Mouse (Mus musculus) inflammation-experienced regulatory T-cells, adult 16 weeks (primary cell): ENCODE measurements around the gene Phf20. TPM values are rescaled to one million over a fixed set of nuclear protein-coding genes. Genes with fewer than 3 reads are reported as not detected.

ENCODE experiments used
- polyA plus RNA-seq: library from polyadenylated mRNA; unstranded; fragments of 100-300 nt; shearing (Covaris generic); gene quantifications from one replicate; pipeline ENCODE4 v1.2.1, GENCODE M21; 2017

The Phf20 gene
- 84.2 TPM for polyA plus RNA-seq

DNA sequence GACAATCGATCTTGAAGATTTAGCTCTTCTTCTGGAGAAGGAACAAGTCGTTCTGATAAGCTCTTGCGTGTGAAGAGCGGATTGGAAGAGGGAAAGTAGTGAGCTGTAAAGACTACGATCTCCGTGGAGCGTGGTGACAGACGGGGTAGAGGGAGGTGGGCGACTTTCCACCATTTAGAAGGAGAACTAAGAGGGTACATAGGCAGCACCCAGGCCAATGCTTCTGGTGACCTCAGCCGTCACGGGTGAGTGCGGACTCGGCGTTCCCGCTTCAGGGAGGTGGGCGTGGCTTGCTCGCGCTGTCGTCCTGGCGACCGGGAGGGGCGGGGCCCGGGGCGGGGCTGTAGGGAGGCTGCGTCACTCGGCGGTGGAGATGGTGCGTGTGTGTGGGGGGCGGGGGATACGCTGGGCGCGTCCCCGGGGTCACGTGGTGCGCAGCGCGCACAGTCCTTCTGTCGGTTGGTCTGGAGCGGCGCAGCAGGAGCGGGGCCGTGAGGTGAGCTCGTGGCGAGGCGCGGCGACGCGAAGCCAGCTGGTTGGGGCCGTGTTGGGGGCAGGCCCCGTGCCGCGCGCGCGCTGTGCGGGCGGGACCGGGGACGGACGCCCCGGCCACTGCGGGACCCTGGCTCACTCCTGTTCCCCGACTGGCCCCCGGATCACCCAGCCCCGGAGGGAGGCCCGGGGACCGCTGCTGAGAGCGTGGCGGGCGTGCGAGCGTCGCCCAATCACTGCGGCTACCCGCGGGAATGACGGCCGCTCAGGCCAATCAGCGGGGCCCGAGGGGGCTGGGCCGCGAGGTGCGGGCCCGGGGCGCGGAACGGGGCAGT lies at the start of gene Phf20:
Gene Phf20 (plus strand): TSS at position 165 of the 827 bp plus-strand sequence.

DNA sequence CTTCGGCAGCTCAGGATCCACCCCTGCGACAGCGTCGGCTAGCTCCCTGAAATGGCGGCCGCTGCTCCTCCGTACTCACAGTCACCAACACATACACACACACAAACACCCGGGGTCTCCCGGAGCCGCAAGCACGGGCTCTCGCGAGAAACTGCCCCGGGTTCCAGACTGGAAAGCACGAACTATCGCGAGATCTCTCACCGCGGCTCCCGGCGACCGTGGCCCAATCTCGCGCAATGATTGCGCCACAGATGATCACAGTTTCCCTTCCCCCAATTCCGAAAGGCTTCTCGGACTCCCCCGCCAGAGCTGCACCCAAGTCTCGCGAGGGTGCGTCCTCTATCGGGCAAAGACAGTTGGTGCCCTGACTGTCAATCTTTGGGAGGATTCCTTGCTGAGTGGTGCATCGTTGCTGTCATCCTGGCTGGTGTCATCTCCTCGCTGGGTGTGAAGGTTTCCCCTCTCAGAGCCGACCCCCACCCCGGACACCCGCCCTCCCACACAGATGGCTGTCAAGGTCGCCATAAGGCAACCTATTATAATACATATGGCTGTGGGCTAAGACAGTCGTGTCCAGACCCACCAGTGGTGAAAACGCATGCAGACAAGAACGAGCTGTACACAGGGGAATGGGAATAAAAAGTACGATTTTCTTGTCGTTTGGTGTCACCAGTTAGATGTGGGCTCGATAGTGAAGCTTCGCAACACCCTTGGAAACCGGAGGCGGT lies 16.0 kb upstream of the Phf20 start, which contains the start of gene Rbm39:
Gene Rbm39 (minus strand): TSS at position 145 of the 728 bp plus-strand sequence.

DNA sequence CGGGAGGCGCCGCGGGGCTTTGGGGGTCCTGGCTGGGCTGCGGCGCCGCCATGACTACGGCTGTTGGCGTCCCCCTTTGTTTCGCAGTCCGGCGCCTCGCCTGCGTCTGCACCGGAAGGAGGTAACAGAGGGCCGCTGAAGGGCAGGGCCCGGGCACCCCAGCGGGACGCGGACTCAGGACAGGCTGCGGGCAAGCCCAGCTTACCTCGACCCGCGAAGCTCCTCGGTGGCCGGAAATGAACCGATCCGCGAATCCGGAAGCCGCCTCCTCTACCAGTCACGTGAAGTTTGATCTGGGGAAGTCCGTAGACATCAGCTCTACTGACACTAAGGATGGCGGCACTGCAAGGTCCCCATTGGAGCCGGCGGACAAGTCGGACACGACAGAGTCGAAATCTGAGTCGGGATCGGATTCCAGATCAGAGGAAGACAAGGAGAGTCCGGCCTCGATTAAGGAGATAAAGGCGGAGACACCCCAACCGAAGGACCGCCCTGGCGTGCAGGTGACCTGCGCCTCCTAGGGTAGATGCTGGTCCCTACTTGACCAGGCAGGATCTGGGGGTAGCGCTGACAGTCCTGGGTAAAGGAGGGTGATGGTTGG lies 116.1 kb downstream of the Phf20 start, which contains the start of the genes Cnbd2 and Scand1:
Gene Cnbd2 (plus strand): TSS at position 3 of the 601 bp plus-strand sequence.
Gene Scand1 (minus strand): TSS at position 408 of the 601 bp plus-strand sequence.

Other genes starting within 250 kb of the Phf20 start
- gene Cep250, start 240.0 kb upstream of the Phf20 start, polyA plus RNA-seq, result 62.7 TPM
- gene 6430550D23Rik, start 188.5 kb upstream of the Phf20 start, polyA plus RNA-seq, result 1.7 TPM
- gene Ergic3, start 188.4 kb upstream of the Phf20 start, polyA plus RNA-seq, result 185 TPM
- not detected for gene Fer1l4, start 143.5 kb upstream of the Phf20 start, polyA plus RNA-seq
- 0.52 TPM for gene Spag4, start 131.3 kb upstream of the Phf20 start, polyA plus RNA-seq
- 100 TPM for gene Cpne1, start 84.5 kb upstream of the Phf20 start, polyA plus RNA-seq
- gene Rbm12, start 84.5 kb upstream of the Phf20 start, polyA plus RNA-seq, result 54.0 TPM
- 28.7 TPM for gene Gm28036, start 69.4 kb upstream of the Phf20 start, polyA plus RNA-seq
- gene Romo1, start 52.4 kb upstream of the Phf20 start, polyA plus RNA-seq, result 182 TPM
- gene Nfs1, start 52.3 kb upstream of the Phf20 start, polyA plus RNA-seq, result 60.8 TPM
- 1,090 TPM for gene Rbm39, start 16.2 kb upstream of the Phf20 start, polyA plus RNA-seq
- 5.9 TPM for gene Cnbd2, start 115.8 kb downstream of the Phf20 start, polyA plus RNA-seq
- gene Scand1, start 116.2 kb downstream of the Phf20 start, polyA plus RNA-seq, result 12.5 TPM
- 0.30 TPM for gene Epb41l1, start 224.4 kb downstream of the Phf20 start, polyA plus RNA-seq